Mouse (Mus musculus): Measurements from ENCODE around the gene Fasl. TPM values are rescaled to one million over a fixed set of nuclear protein-coding genes. Genes with fewer than 3 reads are reported as not detected.

The Fasl gene
- polyA plus RNA-seq, 1 experiment from 2014 or later, result not detected

GRCm38 (mm10) chr1:161769329-161769728, 19.0 kb downstream of the Fasl start:
- Histone ChIP-seq H3K4me2 (replicated peaks; ENCODE audit: low read depth, low read length) (no peak overlapping the region), H3K4me3 (ENCODE audit: low read depth, low read length) (no peak overlapping the region), H3K36me3 (ENCODE audit: control insufficient read depth, insufficient read depth, low read length) (no peaks in the 10 kb centered on the region), H3K9me3 (ENCODE audit: control insufficient read depth, low read length) (no peaks in the 10 kb centered on the region), H3K27me3 (ENCODE audit: control insufficient read depth, insufficient read depth, low read length) (no peaks in the 10 kb centered on the region), H3K4me1 (replicated peaks; ENCODE audit: control insufficient read depth, insufficient read depth, low read length) (no peaks in the 10 kb centered on the region), H3K27ac (ENCODE audit: low read depth, low read length) (no peak overlapping the region), H3K9ac (ENCODE audit: low read depth, low read length) (no peak overlapping the region)
- no peak for DNase-seq (ENCODE audit: low spot score)
- no peak for ATAC-seq (ENCODE audit: low FRiP score)
- WGBS, result 97% methylated on average over 1 of the region's 1 CpGs

- Histone ChIP-seq H3K27ac (ENCODE audit: low read depth, low read length) (no peak overlapping the region), H3K4me2 (replicated peaks; ENCODE audit: low read depth, low read length) (no peak overlapping the region), H3K27me3 (ENCODE audit: control insufficient read depth, insufficient read depth, low read length) (no peaks in the 10 kb centered on the region), H3K9me3 (ENCODE audit: control insufficient read depth, low read length) (no peaks in the 10 kb centered on the region), H3K4me1 (replicated peaks; ENCODE audit: control insufficient read depth, insufficient read depth, low read length) (no peaks in the 10 kb centered on the region), H3K9ac (ENCODE audit: low read depth, low read length) (no peak overlapping the region), H3K36me3 (ENCODE audit: control insufficient read depth, insufficient read depth, low read length) (no peaks in the 10 kb centered on the region), H3K4me3 (ENCODE audit: low read depth, low read length) (no peak overlapping the region)
- 73% methylated on average over 12 of the region's 12 CpGs for WGBS
- ATAC-seq (ENCODE audit: low FRiP score) (no peak), DNase-seq (ENCODE audit: low spot score) (no peak)
Measured at GRCm38 (mm10) chr1:161767101-161767524, 21.2 kb downstream of the Fasl start.

GRCm38 (mm10) chr1:161766656-161767055, 21.6 kb downstream of the Fasl start:
- no peak overlapping the region for H3K27ac ChIP-seq (ENCODE audit: low read depth, low read length)
- no peaks in the 10 kb centered on the region for H3K36me3 ChIP-seq (ENCODE audit: control insufficient read depth, insufficient read depth, low read length)
- 57% methylated on average over 5 of the region's 5 CpGs for WGBS
- no peaks in the 10 kb centered on the region for H3K9me3 ChIP-seq (ENCODE audit: control insufficient read depth, low read length)
- H3K27me3 ChIP-seq (ENCODE audit: control insufficient read depth, insufficient read depth, low read length), result no peaks in the 10 kb centered on the region
- no peak overlapping the region for H3K4me3 ChIP-seq (ENCODE audit: low read depth, low read length)
- H3K4me1 ChIP-seq (replicated peaks; ENCODE audit: control insufficient read depth, insufficient read depth, low read length), result no peaks in the 10 kb centered on the region
- ATAC-seq (ENCODE audit: low FRiP score) (no peak), DNase-seq (ENCODE audit: low spot score) (no peak)
- H3K4me2 ChIP-seq (replicated peaks; ENCODE audit: low read depth, low read length), result no peak overlapping the region
- no peak overlapping the region for H3K9ac ChIP-seq (ENCODE audit: low read depth, low read length)

DNA sequence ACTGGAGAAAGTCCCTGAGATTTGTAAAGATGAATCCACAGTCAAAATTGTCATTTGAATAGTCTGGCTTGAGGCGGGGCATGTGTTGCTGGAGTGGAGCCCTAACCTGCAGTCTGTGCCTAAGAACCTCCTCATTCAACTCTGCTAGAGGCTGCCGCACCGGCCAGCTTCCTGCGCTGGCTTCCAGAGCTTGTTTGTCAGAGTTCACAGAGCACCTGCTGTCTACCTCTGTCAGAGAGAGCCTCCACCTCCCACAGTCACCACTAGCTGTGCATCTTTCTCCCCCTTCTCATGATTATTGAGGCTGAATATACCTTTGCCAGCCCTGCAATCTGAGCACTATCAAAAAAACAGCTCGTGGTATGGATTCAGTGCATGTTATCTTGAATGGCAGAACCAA, 22.4 kb downstream of the Fasl start:
- no peak overlapping the region for H3K27ac ChIP-seq (ENCODE audit: low read depth, low read length)
- H3K4me3 ChIP-seq (ENCODE audit: low read depth, low read length), result no peak overlapping the region
- H3K27me3 ChIP-seq (ENCODE audit: control insufficient read depth, insufficient read depth, low read length), result no peaks in the 10 kb centered on the region
- H3K4me2 ChIP-seq (replicated peaks; ENCODE audit: low read depth, low read length), result no peak overlapping the region
- DNase-seq (ENCODE audit: low spot score) (no peak), ATAC-seq (ENCODE audit: low FRiP score) (no peak)
- H3K36me3 ChIP-seq (ENCODE audit: control insufficient read depth, insufficient read depth, low read length), result no peaks in the 10 kb centered on the region
- WGBS, result 46% methylated on average over 5 of the region's 5 CpGs
- no peaks in the 10 kb centered on the region for H3K4me1 ChIP-seq (replicated peaks; ENCODE audit: control insufficient read depth, insufficient read depth, low read length)
- H3K9ac ChIP-seq (ENCODE audit: low read depth, low read length), result no peak overlapping the region
- no peaks in the 10 kb centered on the region for H3K9me3 ChIP-seq (ENCODE audit: control insufficient read depth, low read length)

GRCm38 (mm10) chr1:161764964-161765363, 23.3 kb downstream of the Fasl start:
- Histone ChIP-seq H3K36me3 (ENCODE audit: control insufficient read depth, insufficient read depth, low read length) (no peaks in the 10 kb centered on the region), H3K4me2 (replicated peaks; ENCODE audit: low read depth, low read length) (no peak overlapping the region), H3K27me3 (ENCODE audit: control insufficient read depth, insufficient read depth, low read length) (no peaks in the 10 kb centered on the region), H3K4me1 (replicated peaks; ENCODE audit: control insufficient read depth, insufficient read depth, low read length) (no peaks in the 10 kb centered on the region), H3K9ac (ENCODE audit: low read depth, low read length) (no peak overlapping the region), H3K4me3 (ENCODE audit: low read depth, low read length) (no peak overlapping the region), H3K27ac (ENCODE audit: low read depth, low read length) (no peak overlapping the region), H3K9me3 (ENCODE audit: control insufficient read depth, low read length) (no peaks in the 10 kb centered on the region)
- no peak for DNase-seq (ENCODE audit: low spot score)
- no peak for ATAC-seq (ENCODE audit: low FRiP score)
- WGBS, result 86% methylated on average over 1 of the region's 1 CpGs

DNA sequence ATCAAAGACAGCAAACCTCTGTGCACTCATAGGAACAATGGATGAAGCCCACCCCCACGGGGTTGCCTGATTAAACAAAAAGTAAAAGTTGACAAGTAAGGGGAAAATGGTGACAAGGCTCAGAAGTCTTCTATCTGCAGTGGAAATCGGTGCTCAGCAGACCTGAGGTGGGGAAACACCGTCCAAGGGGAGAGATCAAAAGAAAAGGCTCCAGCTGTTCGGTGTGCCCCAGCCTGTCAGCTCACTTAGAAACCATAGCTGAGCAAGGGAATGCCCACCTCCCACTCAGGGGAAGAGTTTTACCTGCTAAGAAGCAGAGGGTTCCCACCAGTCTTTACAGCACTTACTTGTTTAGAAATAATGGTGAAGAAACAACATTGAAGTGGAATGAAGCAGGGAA, 26.7 kb downstream of the Fasl start:
- H3K36me3 ChIP-seq (ENCODE audit: control insufficient read depth, insufficient read depth, low read length), result no peaks in the 10 kb centered on the region
- H3K27ac ChIP-seq (ENCODE audit: low read depth, low read length), result no peak overlapping the region
- ATAC-seq (ENCODE audit: low FRiP score) (no peak), DNase-seq (ENCODE audit: low spot score) (no peak)
- no peaks in the 10 kb centered on the region for H3K4me1 ChIP-seq (replicated peaks; ENCODE audit: control insufficient read depth, insufficient read depth, low read length)
- no peak overlapping the region for H3K4me2 ChIP-seq (replicated peaks; ENCODE audit: low read depth, low read length)
- no peaks in the 10 kb centered on the region for H3K27me3 ChIP-seq (ENCODE audit: control insufficient read depth, insufficient read depth, low read length)
- no peak overlapping the region for H3K9ac ChIP-seq (ENCODE audit: low read depth, low read length)
- WGBS, result 38% methylated on average over 4 of the region's 4 CpGs
- H3K9me3 ChIP-seq (ENCODE audit: control insufficient read depth, low read length), result no peaks in the 10 kb centered on the region
- H3K4me3 ChIP-seq (ENCODE audit: low read depth, low read length), result no peak overlapping the region

GRCm38 (mm10) chr1:161756547-161756946, 31.7 kb downstream of the Fasl start:
- Histone ChIP-seq H3K9ac (ENCODE audit: low read depth, low read length) (no peak overlapping the region), H3K36me3 (ENCODE audit: control insufficient read depth, insufficient read depth, low read length) (no peaks in the 10 kb centered on the region), H3K27ac (ENCODE audit: low read depth, low read length) (no peak overlapping the region), H3K27me3 (ENCODE audit: control insufficient read depth, insufficient read depth, low read length) (no peaks in the 10 kb centered on the region), H3K4me3 (ENCODE audit: low read depth, low read length) (no peak overlapping the region), H3K4me2 (replicated peaks; ENCODE audit: low read depth, low read length) (no peak overlapping the region), H3K9me3 (ENCODE audit: control insufficient read depth, low read length) (no peaks in the 10 kb centered on the region), H3K4me1 (replicated peaks; ENCODE audit: control insufficient read depth, insufficient read depth, low read length) (no peaks in the 10 kb centered on the region)
- WGBS, result 90% methylated on average over 3 of the region's 3 CpGs
- DNase-seq (ENCODE audit: low spot score), result no peak
- ATAC-seq (ENCODE audit: low FRiP score), result no peak

DNA sequence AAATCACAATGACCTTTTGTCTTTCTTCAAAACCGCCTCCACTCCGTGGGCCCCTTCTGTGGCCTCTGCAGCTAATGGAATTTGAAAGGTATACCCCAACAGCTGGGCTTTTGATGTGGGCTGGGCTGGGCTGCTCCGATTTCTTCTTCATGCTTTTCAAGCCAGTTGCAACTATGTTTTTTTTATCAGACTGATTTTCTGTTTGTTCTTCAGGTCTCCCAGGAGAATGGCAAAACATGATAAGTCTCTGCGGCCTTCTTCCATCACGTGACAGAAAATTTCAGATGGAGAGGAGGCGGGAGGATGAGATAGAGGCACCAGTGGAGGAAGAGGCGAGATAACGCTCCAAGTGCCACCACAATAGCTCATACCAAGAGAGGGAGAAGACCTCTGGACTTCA, 37.0 kb downstream of the Fasl start:
- WGBS, result 56% methylated on average over 8 of the region's 8 CpGs
- Histone ChIP-seq H3K27me3 (ENCODE audit: control insufficient read depth, insufficient read depth, low read length) (no peaks in the 10 kb centered on the region), H3K9me3 (ENCODE audit: control insufficient read depth, low read length) (no peaks in the 10 kb centered on the region), H3K4me1 (replicated peaks; ENCODE audit: control insufficient read depth, insufficient read depth, low read length) (no peaks in the 10 kb centered on the region), H3K36me3 (ENCODE audit: control insufficient read depth, insufficient read depth, low read length) (no peaks in the 10 kb centered on the region), H3K27ac (ENCODE audit: low read depth, low read length) (no peak overlapping the region), H3K4me3 (ENCODE audit: low read depth, low read length) (no peak overlapping the region), H3K9ac (ENCODE audit: low read depth, low read length) (no peak overlapping the region), H3K4me2 (replicated peaks; ENCODE audit: low read depth, low read length) (no peak overlapping the region)
- ATAC-seq (ENCODE audit: low FRiP score) (no peak), DNase-seq (ENCODE audit: low spot score) (no peak)

DNA sequence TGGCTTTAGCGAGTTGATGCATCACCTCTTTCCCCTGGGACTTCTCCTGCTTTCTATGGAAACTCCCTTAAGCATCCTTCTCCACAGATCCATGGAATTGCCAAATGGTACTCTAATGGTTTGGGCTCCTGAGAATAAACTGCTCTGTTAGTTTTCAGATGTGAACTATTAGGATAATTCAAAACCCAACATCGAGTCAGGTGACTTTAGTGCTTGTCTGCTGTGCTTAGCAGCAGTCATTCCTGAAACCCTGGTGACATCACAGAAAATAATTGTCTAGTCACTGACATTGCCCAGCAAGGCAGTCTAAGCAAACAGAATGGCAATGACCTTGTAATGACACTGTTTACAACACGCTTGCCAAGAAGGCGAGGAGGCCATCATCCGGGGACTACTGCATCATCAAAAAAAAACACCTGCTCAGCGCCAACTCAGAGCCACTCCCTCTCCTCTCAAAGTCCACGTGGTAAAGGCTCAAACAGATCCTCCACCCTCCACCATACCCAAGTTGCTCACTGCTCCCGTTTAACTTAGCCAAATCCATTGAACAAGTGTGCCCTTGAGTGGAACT, 37.7 kb downstream of the Fasl start:
- Histone ChIP-seq H3K36me3 (ENCODE audit: control insufficient read depth, insufficient read depth, low read length) (no peaks in the 10 kb centered on the region), H3K4me1 (replicated peaks; ENCODE audit: control insufficient read depth, insufficient read depth, low read length) (no peaks in the 10 kb centered on the region), H3K27me3 (ENCODE audit: control insufficient read depth, insufficient read depth, low read length) (no peaks in the 10 kb centered on the region), H3K27ac (ENCODE audit: low read depth, low read length) (no peak overlapping the region), H3K9me3 (ENCODE audit: control insufficient read depth, low read length) (no peaks in the 10 kb centered on the region), H3K9ac (ENCODE audit: low read depth, low read length) (no peak overlapping the region), H3K4me3 (ENCODE audit: low read depth, low read length) (no peak overlapping the region), H3K4me2 (replicated peaks; ENCODE audit: low read depth, low read length) (no peak overlapping the region)
- no peak for DNase-seq (ENCODE audit: low spot score)
- no peak for ATAC-seq (ENCODE audit: low FRiP score)
- 80% methylated on average over 8 of the region's 8 CpGs for WGBS

All from hindbrain, embryonic 11.5 days (tissue).